Mouse (Mus musculus): Measurements from ENCODE around the gene Timeless. TPM values are rescaled to one million over a fixed set of nuclear protein-coding genes. Genes with fewer than 3 reads are reported as not detected.
"Not testable (repeated sequence)": the region's sequence is repeated elsewhere in the genome, so short reads cannot be mapped to it uniquely, and the experiment has no call there.

The Timeless gene
- total RNA-seq, 2 experiments from 2014 or later = 8.2 to 9.1 TPM

DNA sequence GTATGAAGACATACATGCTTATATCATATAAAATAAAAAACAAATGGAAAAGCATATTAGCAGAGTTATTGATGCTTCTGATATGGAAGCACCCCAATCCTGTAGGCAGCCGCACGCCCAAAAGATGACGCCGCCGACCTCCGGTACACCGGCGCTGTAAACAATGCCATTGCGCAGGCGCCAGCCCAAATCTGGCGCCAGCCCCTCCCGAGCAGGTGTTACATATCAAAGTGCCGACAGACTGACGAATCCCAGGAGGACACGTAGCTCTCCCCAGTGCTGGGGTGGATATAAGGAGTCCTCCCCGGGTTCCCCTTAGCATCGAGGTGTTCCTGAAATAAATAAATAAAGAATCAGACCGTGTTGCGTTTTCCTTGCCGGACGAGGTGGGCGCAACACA lies 30.4 kb downstream of the Timeless start:
- Histone ChIP-seq H3K4me3 (no peak overlapping the region), H3K27ac (no peak overlapping the region)
- DNase-seq (ENCODE audit: extremely low spot score in 1 of 2, low spot score in 2 of 2) = no peak
- intact Hi-C loops (cut with DNase I) = no loop called here
- TF ChIP-seq CTCF (IDR thresholded peaks at IDR 0.05) = no peak

GRCm38 (mm10) chr10:128263393-128264310 lies 31.8 kb downstream of the Timeless start:
- intact Hi-C loops (cut with DNase I) = no loop called here
- Histone ChIP-seq H3K4me3 (no peak overlapping the region), H3K27ac (no peak overlapping the region; the same call in 1 of the 2 replicates)
- TF ChIP-seq CTCF (IDR thresholded peaks at IDR 0.05) = no peak
- DNase-seq (ENCODE audit: extremely low spot score in 1 of 2, low spot score in 2 of 2) = no peak

GRCm38 (mm10) chr10:128268371-128268770 lies 36.5 kb downstream of the Timeless start, which contains the start of gene Apof:
Apof (plus strand) TSS chr10:128268671.
- Histone ChIP-seq H3K27ac (no peak within 1 kb of the TSS), H3K4me3 (no peak within 1 kb of the TSS)
- no peak for DNase-seq (ENCODE audit: extremely low spot score in 1 of 2, low spot score in 2 of 2)
- TF ChIP-seq CTCF (IDR thresholded peaks at IDR 0.05) = no peak
- intact Hi-C loops (cut with DNase I) = no loop called here

DNA sequence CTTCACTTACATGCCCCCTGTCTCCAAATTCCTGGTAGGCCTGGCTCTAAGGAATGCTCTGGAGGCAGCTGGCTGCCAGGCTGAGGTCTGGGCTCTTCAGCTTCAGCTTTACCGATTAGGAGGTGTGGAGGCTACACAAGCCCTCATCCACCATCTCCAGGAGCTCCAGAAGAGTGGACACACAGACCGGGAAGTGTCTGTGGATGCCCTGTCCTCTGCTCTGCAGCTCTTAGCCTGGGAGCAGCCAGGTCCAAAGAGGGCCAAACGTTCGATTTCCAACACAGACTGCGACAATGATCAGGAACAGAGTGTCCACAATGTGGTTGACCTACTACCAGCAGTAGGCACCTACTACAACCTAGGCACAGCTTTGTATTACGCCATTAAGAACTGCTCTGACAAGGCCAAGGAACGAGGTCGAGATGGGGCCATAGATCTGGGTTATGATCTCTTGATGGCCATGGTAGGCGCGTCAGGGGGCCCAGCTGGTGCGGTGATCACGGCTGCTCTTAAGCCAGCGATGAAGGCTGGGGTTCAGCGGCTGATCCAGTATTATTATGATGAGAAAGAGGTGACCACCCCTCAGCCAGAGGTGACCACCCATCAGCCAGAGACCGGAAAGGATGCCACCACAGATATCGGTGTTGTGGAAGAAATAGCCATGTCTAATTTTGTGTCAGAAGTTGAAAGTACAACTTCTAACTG lies 37.5 kb downstream of the Timeless start:
- peak overlapping the region; percentile 79 for H3K4me3 ChIP-seq
- peak overlapping the region; percentile 79; the same call in 1 of the 2 replicates for H3K27ac ChIP-seq

DNA sequence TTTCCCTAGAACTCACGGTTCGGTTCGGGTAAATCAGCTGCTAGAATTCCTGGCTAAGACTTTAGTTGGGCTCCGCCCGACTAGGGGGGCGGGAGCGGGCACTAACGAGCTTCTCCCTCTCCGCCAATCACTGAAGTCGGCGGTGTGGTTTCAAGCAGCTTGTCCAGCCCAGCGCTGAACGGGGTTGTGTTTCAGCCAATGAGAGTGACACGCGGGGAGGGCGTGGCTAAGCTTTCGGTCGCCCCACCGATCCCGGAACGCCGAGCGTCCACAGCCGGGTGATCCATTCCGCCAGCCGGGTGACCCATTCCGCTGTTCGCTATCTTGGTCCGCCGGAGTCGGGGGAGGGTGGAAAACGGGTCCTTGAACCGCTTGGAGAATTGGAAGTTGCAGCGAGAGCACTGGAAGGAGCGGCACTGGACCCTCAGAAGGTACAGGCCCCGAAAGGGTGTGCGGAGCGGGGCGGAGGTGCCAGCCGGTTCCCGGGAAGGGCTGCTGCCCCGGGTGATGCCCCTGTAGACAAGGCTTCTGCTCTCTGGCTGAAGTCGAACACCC lies 38.5 kb downstream of the Timeless start, which contains the start of gene Stat2:
Stat2 (plus strand) TSS at position 273 of the 555 bp plus-strand sequence.
- peak; percentile 94 to 95 for DNase-seq (ENCODE audit: extremely low spot score in 1 of 2, low spot score in 2 of 2)
- Histone ChIP-seq H3K27ac (peak within 1 kb of the TSS; percentile 90), H3K4me3 (peak within 1 kb of the TSS; percentile 79)
- no peak for TF ChIP-seq CTCF (IDR thresholded peaks at IDR 0.05)
- intact Hi-C loops (cut with DNase I) = loop anchor here (5.0 kb wide), 2 partner anchors 38 to 178 kb away; partner anchors contain the start of genes Baz2a and Timeless

More for the DNA sequence above, 37.5 kb downstream of the Timeless start:
- no peak for TF ChIP-seq CTCF (IDR thresholded peaks at IDR 0.05)
- intact Hi-C loops (cut with DNase I) = no loop called here
- DNase-seq (ENCODE audit: extremely low spot score in 1 of 2, low spot score in 2 of 2) = no peak

GRCm38 (mm10) chr10:128270866-128271265 lies 39.0 kb downstream of the Timeless start:
- Histone ChIP-seq H3K27ac (peak overlapping the region; percentile 90), H3K4me3 (peak overlapping the region; percentile 79)
- no peak for DNase-seq (ENCODE audit: extremely low spot score in 1 of 2, low spot score in 2 of 2)
- TF ChIP-seq CTCF (IDR thresholded peaks at IDR 0.05) = no peak; the same call in 1 of the 2 replicates
- intact Hi-C loops (cut with DNase I) = loop anchor here (5.0 kb wide), 2 partner anchors 39 to 179 kb away; partner anchors contain the start of genes Baz2a and Timeless

DNA sequence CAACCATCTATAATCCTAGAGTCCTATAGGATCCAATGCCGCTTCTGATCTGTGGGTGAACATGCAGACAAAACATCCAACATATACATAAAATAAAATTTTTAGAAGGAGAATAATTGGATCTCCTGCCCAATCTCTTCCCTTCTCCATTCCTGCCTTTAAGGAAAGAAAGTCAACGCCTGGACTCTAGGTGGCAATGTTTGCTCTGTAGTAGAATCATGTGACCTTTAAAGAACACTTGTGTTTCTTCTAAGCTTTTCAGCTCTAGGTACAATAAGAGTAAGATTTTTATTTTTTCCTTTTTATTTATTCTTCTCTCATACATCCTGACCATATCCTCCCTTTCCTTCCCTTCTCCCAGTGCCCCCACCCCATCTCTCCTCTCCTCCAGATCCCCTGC lies 40.0 kb downstream of the Timeless start:
- Histone ChIP-seq H3K4me3 (no peak overlapping the region), H3K27ac (no peak overlapping the region)
- intact Hi-C loops (cut with DNase I) = loop anchor here (5.0 kb wide), 2 partner anchors 40 to 180 kb away; partner anchors contain the start of genes Baz2a and Timeless
- DNase-seq (ENCODE audit: extremely low spot score in 1 of 2, low spot score in 2 of 2) = no peak
- TF ChIP-seq CTCF (IDR thresholded peaks at IDR 0.05) = peak; percentile 11

DNA sequence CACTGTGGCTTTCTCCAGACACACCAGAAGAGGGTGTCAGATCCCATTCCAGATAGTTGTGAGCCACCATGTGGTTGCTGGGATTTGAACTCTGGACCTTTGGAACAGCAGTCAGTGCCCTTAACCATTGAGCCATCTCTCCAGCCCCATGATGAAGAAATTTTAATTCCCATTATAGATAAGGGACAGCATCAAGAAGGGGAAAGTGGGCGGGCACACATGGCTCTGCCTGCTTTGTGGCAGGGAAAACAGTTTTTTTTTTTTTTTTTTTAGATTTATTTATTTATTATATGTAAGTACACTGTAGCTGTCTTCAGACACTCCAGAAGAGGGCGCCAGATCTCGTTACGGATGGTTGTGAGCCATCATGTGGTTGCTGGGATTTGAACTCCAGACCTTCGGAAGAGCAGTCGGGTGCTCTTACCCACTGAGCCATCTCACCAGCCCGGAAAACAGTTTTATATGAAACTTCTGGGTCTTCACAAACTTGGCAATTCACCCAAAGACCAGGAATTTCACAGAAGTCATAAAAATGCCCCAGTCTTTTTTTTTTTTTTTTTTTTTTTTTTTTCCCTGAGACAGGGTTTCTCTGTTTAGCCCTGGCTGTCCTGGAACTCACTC lies 41.1 kb downstream of the Timeless start:
- intact Hi-C loops (cut with DNase I) = loop anchor here (5.0 kb wide), 2 partner anchors 41 to 181 kb away; partner anchors contain the start of genes Baz2a and Timeless
- not testable (repeated sequence) for H3K4me3 ChIP-seq; DNase-seq (ENCODE audit: extremely low spot score in 1 of 2, low spot score in 2 of 2); H3K27ac ChIP-seq
- peak; percentile 4; the same call in 1 of the 2 replicates for TF ChIP-seq CTCF (IDR thresholded peaks at IDR 0.05)

DNA sequence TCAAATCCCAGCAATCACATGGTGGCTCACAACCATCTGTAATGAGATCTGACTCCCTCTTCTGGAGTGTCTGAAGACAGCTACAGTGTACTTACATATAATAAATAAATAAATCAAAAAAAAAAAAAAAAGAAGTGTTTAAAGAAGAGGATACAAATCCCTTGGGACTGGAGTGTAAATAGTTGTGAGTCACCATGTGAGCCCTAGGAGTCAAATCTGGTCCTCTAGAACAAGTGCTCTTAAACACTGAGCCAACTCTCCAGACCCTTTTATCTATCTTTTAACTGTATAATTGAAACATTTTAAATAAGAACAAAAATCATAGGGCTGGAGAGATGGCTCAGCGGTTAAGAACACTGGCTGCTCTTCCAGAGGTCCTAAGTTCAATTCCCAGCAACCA lies 43.5 kb downstream of the Timeless start:
- intact Hi-C loops (cut with DNase I); H3K27ac ChIP-seq; DNase-seq (ENCODE audit: extremely low spot score in 1 of 2, low spot score in 2 of 2); H3K4me3 ChIP-seq: not testable (repeated sequence)

- H3K27ac ChIP-seq = no peak overlapping the region
- no peak for DNase-seq (ENCODE audit: extremely low spot score in 1 of 2, low spot score in 2 of 2)
- intact Hi-C loops (cut with DNase I) = no loop called here
- TF ChIP-seq CTCF (IDR thresholded peaks at IDR 0.05) = no peak
- H3K4me3 ChIP-seq = no peak overlapping the region
These were observed 46.3 kb downstream of the Timeless start for GRCm38 (mm10) chr10:128278158-128278557.

GRCm38 (mm10) chr10:128280943-128281342 lies 49.1 kb downstream of the Timeless start:
- intact Hi-C loops (cut with DNase I) = no loop called here
- H3K27ac ChIP-seq = no peak overlapping the region
- H3K4me3 ChIP-seq = no peak overlapping the region
- TF ChIP-seq CTCF (IDR thresholded peaks at IDR 0.05) = no peak
- DNase-seq (ENCODE audit: extremely low spot score in 1 of 2, low spot score in 2 of 2) = no peak

All from left cerebral cortex, adult 2 months (tissue).